Mouse (Mus musculus): ENCODE data around the gene Stk24. TPM values are rescaled to one million over a fixed set of nuclear protein-coding genes. Genes with fewer than 3 reads are reported as not detected.
A peak's percentile ranks its signal among the peaks of the same experiment; 100 is the strongest.

The Stk24 gene
- total RNA-seq, 4 experiments from 2014 or later: 52.8 to 75.4 (median 55.2) TPM

GRCm38 (mm10) chr14:121379116-121379826 lies 540 bp downstream of the Stk24 start:
- peak; percentile 82 for DNase-seq (ENCODE audit: low spot score)

DNA sequence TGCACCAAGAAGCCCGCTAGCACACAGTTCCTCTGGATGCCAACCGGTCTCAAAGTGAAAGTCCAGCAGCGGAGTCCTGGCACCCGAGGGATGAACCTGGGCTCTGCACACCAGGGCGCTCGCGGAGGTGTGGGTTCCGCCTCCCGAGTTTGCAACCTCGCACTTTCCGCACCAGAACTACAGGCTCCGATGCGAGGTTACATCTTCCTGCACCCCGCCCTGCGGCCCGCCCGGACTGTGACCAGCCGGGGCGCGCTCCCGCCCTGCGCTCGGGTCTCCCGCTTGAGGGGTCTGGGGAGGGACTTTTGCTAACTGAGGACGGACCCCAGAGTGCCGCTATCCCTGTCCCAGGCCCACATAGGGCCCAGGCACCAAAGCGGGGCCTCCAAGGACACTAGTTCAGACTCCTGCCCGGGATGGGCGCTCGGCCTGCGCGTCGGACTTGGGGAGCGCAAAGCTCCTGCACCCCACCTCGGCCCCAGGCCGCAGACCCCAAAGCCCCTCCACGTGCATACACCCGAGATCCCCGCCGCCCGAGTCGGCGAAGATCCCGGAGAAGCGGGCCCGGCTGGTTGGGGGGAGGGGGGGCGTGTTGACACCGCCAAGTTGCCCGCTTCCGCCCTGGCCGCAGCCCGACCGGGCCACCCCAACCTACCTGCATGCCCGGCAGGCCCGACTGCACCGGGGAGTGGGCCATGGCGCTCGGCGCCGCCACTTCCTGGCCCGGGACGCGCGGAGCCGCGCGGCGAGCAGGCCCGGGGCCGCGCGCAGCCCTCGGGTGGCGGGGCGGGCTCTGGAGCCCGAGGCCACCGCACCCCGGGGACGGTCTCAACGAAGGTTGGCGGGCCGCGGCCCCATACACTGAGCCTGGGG lies 1.3 kb downstream of the Stk24 start:
- peak; percentile 61 for DNase-seq (ENCODE audit: low spot score)

- no peak for DNase-seq (ENCODE audit: low spot score)
Measured at GRCm38 (mm10) chr14:121376566-121376965, 3.2 kb downstream of the Stk24 start.

- DNase-seq (ENCODE audit: low spot score): no peak
Measured at GRCm38 (mm10) chr14:121373901-121374300, 5.9 kb downstream of the Stk24 start.

DNA sequence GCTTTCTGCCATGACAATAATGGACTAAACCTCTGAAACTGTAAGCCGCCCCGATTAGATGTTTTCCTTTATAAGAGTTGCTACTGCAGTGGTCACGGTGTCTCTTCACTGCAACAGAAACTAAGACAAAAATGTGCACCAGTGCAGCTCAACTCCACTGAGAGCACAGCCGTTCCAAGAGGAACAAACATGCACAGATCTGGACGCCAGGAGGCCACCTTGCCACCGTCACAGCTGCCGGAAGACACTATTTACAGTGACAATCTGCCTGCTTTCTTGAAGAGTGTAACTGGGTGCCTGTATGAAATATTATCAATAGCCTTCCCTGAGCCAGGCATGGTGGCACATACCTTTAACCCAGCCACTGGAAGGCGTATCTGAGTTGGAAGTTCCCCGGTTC lies 6.8 kb downstream of the Stk24 start:
- DNase-seq (ENCODE audit: low spot score): no peak

DNA sequence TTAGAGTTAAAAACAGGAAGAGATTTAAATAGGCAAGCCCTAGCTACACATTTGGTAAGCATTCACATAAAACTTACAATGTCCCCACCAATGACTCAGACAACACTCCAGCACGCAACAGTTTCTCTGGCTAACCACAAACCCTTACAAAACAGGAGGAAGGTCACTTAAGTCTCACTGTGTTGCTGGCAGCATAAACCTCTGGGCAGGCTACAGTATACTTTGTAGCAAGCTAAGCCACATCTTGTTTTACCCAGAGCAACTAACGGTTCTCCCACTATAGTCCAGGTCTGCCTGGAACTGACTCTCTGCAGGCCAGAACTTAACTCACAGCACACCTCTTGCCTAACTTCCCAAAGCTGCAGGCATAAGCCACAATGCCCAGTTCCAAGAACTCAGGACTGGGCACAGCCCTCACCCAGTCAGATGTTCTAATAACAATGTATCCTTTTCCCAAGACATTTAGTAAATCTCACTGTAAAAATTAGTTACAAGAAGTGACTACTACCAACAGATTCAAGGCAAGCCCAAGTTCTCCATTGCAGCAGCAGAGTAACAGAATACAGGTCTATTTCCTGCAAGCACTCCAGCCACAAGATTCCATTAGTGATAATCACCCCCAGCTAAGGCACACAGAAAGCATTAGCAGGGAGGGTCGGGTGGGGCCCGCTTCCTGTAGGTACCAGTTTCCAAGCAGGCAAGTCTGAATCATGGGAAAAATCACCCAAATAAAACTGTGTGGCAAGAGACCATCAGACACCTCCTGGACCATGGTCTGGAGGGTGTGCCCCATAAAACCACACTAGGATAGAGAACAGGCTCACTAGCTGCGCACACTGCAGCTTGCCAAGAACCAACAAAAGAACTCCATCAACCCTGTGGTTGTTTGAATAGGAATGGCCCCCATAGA lies 7.6 kb downstream of the Stk24 start:
- DNase-seq (ENCODE audit: low spot score): no peak

GRCm38 (mm10) chr14:121369385-121369784 lies 10.4 kb downstream of the Stk24 start:
- no peak for DNase-seq (ENCODE audit: low spot score)

DNA sequence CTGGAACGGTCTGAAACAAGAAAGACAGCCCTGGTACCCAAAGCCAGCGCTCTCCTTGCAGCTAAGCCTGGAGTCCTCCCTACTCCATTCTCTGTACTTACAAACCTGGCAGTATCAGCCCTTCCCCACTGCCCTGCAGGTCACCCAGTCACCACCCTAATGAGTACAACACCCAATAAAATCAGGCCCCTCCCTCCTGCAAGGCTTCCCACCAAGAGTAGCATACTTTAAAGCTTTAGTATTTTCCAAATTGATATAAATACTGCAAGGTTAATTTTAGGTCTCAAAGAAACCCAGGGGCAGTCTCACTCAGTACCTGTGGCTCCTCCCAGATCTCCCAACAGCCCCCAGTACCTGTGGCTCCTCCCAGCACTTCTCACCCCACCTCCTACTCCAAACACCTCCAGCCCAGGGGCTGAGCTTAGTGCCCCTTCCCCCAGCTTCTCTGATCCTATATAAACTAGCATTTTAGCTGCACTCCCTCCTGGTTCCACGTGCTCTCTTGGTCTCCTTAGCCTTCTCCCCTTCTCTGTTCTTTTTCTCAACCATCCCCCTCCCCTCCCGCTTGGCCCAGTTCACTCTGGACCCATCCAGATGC lies 11.6 kb downstream of the Stk24 start:
- no peak for DNase-seq (ENCODE audit: low spot score)

DNA sequence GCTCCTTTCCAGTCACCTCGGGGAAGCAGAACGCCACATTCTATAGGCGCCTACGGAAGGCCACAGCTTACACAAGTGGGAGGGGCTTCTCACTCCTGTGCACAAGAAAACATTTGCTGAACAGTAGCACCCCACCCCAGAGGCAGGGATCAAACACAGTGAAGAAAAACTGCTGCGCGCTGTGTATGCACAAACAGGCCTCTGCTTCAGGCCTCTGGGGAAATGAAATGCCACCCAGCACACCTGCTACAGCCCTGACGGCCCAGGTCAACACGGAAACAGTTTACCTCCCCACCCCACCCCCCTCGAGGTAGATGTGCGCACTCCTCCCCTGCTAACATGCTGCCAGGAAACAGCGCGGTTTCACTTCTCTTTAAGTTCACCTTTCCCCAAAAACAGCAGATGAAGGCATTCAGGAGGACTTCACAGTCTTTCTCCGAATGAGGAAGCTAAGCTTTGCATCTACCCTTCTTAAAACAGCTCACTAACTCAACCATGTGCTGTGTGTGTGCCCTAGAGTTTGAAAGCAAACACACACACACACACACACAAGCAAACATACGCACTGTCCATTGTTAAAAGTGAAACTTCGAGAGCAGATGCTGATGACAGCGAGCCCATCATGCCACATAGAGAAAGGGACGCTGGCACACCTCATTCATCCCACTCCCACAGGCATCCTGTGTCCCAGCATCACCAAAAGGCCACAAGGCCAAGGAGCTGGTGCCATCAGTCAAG lies 13.7 kb downstream of the Stk24 start:
- no peak for DNase-seq (ENCODE audit: low spot score)

DNA sequence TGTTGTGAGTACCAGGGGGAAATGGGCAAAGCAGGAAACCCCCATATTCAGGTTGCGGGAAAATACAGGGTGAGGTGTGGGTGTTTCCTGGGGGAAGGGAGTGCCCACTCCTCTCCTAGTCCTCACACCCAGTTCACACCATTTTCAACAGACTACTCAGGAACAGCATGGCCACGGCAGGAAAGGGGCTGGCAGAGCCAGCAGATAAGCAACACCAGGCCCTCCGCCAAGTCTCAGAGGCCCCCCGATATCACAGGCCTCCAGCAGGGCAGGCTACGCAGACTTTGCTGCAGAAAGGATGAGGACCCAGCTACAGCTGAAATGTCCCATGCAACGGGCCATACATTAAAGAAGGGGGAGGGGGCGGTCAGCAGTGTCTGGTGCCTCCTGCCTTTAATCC lies 14.4 kb downstream of the Stk24 start:
- no peak for DNase-seq (ENCODE audit: low spot score)

DNA sequence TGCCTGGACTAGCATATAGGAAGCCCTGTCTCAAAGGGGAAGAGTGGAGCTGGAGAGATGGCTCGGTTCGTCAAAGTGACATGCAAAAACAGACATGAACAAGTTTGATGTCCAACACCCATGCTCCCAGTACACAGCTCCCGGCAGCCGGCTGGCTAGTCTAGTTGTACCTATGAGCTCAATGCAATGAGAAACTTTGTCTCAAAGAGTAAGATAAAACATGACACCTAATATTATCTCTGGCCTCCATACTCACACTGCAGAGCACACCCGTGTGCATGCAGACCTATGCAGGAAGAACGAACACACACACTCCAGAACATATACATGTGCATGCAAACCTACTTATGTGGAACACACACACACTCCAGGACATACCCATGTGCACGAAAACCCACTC lies 15.5 kb downstream of the Stk24 start:
- no peak for DNase-seq (ENCODE audit: low spot score)

GRCm38 (mm10) chr14:121361319-121362114 lies 18.3 kb downstream of the Stk24 start:
- peak; percentile 88 for DNase-seq (ENCODE audit: low spot score)

- no peak for DNase-seq (ENCODE audit: low spot score)
Measured at GRCm38 (mm10) chr14:121359850-121360249, 20.0 kb downstream of the Stk24 start.

- no peak for DNase-seq (ENCODE audit: low spot score)
Measured at GRCm38 (mm10) chr14:121359015-121359414, 20.8 kb downstream of the Stk24 start.

GRCm38 (mm10) chr14:121358327-121358726 lies 21.5 kb downstream of the Stk24 start:
- DNase-seq (ENCODE audit: low spot score): no peak

DNA sequence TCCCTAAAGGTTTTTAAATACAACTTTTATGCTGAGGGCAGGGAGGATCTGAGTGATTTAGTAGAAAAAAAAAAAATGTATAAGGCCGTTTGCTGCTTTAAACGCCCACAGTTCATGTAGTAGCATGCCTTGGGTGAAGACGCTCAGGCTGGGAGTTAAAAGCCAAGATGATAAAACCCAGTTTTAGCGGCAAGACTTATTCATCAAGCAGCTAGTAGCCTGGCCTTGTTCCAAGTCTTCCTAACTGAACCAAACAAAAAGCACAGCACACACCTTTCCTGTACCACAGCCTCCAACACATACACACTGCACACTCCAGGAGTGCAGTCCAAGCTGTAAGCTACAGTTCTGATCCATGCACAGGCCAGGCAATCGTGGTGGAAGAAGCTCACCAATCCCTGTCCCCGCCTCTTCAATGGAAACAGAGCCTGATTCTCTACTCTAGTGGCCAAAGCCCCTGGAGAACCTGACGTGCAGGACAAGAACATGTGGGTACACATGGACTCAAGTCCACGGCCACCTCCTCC lies 23.4 kb downstream of the Stk24 start:
- no peak for DNase-seq (ENCODE audit: low spot score)

GRCm38 (mm10) chr14:121355732-121356131 lies 24.1 kb downstream of the Stk24 start:
- DNase-seq (ENCODE audit: low spot score): no peak

DNA sequence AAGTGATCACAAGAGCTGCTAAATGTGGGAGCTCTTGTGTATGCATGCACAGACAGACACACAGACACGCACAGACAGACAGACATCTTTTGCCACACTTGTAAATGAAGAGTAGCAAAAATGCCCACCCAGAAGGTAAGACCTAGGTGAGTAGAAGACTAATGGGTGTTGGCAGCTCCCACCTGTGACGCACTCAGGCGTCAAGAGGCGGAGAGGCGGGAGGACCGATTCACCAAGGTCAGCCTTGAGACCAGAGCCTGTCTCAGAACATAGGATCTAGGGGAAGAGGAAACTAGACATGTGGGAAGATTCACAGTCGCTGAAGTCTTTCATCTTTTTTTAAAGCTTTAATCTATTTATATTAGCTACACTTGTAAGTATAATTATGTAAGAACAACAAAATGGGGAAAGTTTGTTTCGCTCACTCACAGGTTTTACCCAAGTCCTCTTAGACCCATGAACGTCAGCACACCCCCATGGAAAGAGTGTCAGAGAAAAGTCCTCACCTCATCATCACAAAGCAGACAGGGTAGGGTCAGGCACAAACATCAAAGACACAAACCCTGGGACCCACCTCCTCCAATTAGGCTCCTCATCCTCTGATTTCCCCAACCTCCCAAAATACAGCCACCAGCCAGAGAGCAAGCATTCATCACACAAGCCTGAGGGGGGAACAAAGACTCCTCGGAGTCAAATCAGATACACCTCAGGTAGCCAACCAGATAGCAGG lies 26.0 kb downstream of the Stk24 start:
- no peak for DNase-seq (ENCODE audit: low spot score)

GRCm38 (mm10) chr14:121352744-121353143 lies 27.1 kb downstream of the Stk24 start:
- no peak for DNase-seq (ENCODE audit: low spot score)
